Mouse (Mus musculus) G1E (cell line): Measurements from ENCODE around the gene Plxnd1.

Experiments used
- CTCF ChIP-seq: IDR thresholded peaks from 2 replicates; pipeline ENCODE4 v1.5.1; 2012; ENCODE audit warnings: low read depth, low read length, inconsistent platforms, mixed read lengths
- GATA1 ChIP-seq: IDR thresholded peaks from 2 replicates; pipeline ENCODE4 v1.6.1; 2012; ENCODE audit warnings: borderline replicate concordance, low read length, inconsistent platforms, mixed read lengths

- no peak for TF ChIP-seq CTCF
- no peak for TF ChIP-seq GATA1
Observed at GRCm38 (mm10) chr6:115935544-115935943, 59.3 kb downstream of the Plxnd1 start.
